Mouse (Mus musculus) limb, embryonic 14.5 days (tissue): ENCODE measurements around the gene Irak4. TPM values are rescaled to one million over a fixed set of nuclear protein-coding genes. Genes with fewer than 3 reads are reported as not detected.

ENCODE experiments used
- ATAC-seq: fragments of 200-750 bp; cut with Nextera tagmentation; 2 replicates; pipeline ENCODE4 v1.8.0; 2017; ENCODE audit warnings: low read depth, moderate number of reproducible peaks, moderate TSS enrichment; ENCODE audit not compliant: low FRiP score
- DNase-seq: peaks from one replicate; pipeline ENCODE4 v3.0.0-alpha.2; 2015; ENCODE audit warnings: low spot score
- H3K27ac ChIP-seq: fragments of 300-500 bp; sonication (generic); replicated peaks from 2 replicates; pipeline ENCODE4 v1.5.1; 2014; ENCODE audit warnings: low read depth, mild to moderate bottlenecking, low read length, moderate library complexity, mixed read lengths
- H3K27me3 ChIP-seq: fragments of 300-500 bp; sonication (generic); 2 replicates; pipeline ENCODE4 v1.6.1; 2014; ENCODE audit warnings: low read length, mixed read lengths; ENCODE audit not compliant: control insufficient read depth, insufficient read depth
- H3K36me3 ChIP-seq: fragments of 300-500 bp; sonication (generic); 2 replicates; pipeline ENCODE4 v1.6.1; 2014; ENCODE audit warnings: mild to moderate bottlenecking, low read length, moderate library complexity, mixed read lengths; ENCODE audit not compliant: control insufficient read depth, insufficient read depth
- H3K4me1 ChIP-seq: fragments of 300-500 bp; sonication (generic); 2 replicates; pipeline ENCODE4 v1.6.1; 2014; ENCODE audit warnings: antibody characterized with exemption, low read length, mixed read lengths; ENCODE audit not compliant: control insufficient read depth, insufficient read depth
- H3K4me2 ChIP-seq: fragments of 300-500 bp; sonication (generic); replicated peaks from 2 replicates; pipeline ENCODE4 v1.6.1; 2014; ENCODE audit warnings: low read depth, mild to moderate bottlenecking, low read length, moderate library complexity; ENCODE audit not compliant: severe bottlenecking
- H3K4me3 ChIP-seq: fragments of 300-500 bp; sonication (generic); replicated peaks from 2 replicates; pipeline ENCODE4 v1.5.1; 2014; ENCODE audit warnings: low read length
- H3K9ac ChIP-seq: fragments of 300-500 bp; sonication (generic); 2 replicates; pipeline ENCODE4 v1.6.1; 2014; ENCODE audit warnings: mild to moderate bottlenecking, low read depth, low read length, moderate library complexity; ENCODE audit not compliant: severe bottlenecking
- H3K9me3 ChIP-seq: fragments of 300-500 bp; sonication (generic); 2 replicates; pipeline ENCODE4 v1.6.1; 2016; ENCODE audit warnings: low read length; ENCODE audit not compliant: control insufficient read depth
- POLR2A ChIP-seq: fragments of 200-500 bp; IDR thresholded peaks from 2 replicates; pipeline ENCODE4 v1.8.0; 2012; ENCODE audit warnings: inconsistent platforms, mild to moderate bottlenecking, moderate library complexity, borderline replicate concordance; ENCODE audit not compliant: insufficient read depth, insufficient read length; ENCODE audit errors: extremely low read depth
- WGBS: fragments of 180-500 bp; shearing (Covaris S2); extraction: QIAGEN DNeasy Blood & Tissue Kit; methylation state at CpG from one replicate; pipeline ENCODE4 v1.1.7; 2014; 5-methylcytosine and 5-hydroxymethylcytosine counted together
- polyA plus RNA-seq, 2 experiments: library from polyadenylated mRNA; depleted of rRNA in 1 of 2; stranded (reverse) in 1 of 2; unstranded in 1 of 2; fragments of >200 nt; fragmentation: Nextera tagmentation in 1 of 2; extraction: Ambion mirVana in 1 of 2; gene quantifications; 2 replicates each; pipeline versions ENCODE4 v1.2.1 to v1.2.3; 2012 to 2014

Gene Irak4
- polyA plus RNA-seq, 2 experiments: 5.2 to 5.6 TPM

GRCm38 (mm10) chr15:94572746-94573145 lies 29.3 kb downstream of the Irak4 start:
- ATAC-seq: no peak
- Histone ChIP-seq H3K9ac (no peak overlapping the region), H3K4me1 (no peaks in the 10 kb centered on the region), H3K27ac (no peak overlapping the region), H3K4me2 (no peak overlapping the region), H3K36me3 (no peaks in the 10 kb centered on the region), H3K4me3 (no peak overlapping the region), H3K27me3 (no peaks in the 10 kb centered on the region), H3K9me3 (no peaks in the 10 kb centered on the region)
- no peak for DNase-seq
- WGBS: 63% methylated on average over 8 of the region's 8 CpGs
- TF ChIP-seq POLR2A: no peak

DNA sequence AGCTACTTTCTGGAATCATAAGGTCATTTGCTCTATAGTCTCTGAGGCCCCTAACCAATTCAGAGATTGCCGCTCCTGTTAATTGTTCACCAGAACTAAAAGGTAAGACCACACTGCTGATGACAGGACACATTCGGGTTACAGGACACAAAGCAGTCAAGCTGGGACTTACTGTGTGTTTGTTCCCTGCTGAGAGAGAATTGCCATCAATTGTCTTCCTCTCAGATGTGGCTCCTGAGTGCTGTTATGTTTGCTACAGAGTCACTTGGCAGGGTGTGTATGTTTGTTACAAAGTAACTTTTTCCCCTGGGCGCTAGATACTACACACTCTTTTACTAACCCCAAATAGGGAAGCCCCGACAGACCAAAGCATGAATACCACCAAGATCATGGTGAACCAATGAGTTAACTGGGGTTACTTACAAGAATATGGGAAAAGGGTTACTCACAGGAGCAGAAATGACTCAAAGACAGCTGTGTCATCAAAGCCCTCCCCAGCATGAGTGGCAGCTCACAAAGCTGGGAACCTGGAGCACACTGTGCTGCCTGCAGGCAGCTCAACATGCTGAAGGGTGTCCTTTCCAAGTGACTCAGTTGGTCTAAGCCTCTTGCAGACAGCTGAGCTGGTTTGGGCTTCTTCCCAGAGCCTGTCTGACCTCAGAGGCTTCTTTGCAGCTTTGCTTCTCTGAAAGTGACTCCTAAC lies 31.3 kb downstream of the Irak4 start:
- Histone ChIP-seq H3K36me3 (peaks cover 11% of the 10 kb centered on the region), H3K4me3 (no peak overlapping the region), H3K9me3 (no peaks in the 10 kb centered on the region), H3K27me3 (no peaks in the 10 kb centered on the region), H3K4me2 (no peak overlapping the region), H3K27ac (no peak overlapping the region), H3K9ac (no peak overlapping the region), H3K4me1 (no peaks in the 10 kb centered on the region)
- WGBS: 75% methylated on average over 4 of the region's 4 CpGs
- no peak for ATAC-seq
- no peak for TF ChIP-seq POLR2A
- no peak for DNase-seq

DNA sequence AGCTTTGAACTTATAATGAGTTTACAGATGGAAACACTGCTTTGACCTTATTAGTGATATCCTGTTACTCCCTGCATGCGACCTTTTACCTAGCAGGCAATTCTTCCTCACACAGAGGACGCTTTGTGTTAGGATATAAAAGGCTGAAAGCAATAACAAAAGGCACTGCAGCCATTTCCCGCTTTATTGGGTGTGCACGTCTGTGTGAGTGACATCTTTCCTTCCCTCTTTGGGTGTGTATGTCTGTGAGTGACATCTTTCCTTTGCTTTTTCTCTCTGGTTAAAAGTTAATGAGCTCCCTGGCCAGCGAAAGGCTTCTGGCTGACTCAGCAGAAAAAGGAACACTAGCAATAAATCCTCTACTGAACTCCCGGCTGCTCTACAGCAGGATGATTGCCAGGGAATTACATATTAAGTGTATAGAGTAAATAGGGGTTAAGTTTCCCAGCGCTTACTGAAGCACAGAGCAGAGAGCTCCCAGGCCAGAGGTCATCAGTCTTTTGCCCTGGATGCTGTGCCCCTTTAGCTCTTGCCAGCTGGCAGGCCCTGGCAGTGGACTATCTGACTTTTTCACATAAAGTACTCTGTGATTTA lies 38.7 kb downstream of the Irak4 start:
- no peak for TF ChIP-seq POLR2A
- 47% methylated on average over 7 of the region's 7 CpGs for WGBS
- Histone ChIP-seq H3K27me3 (no peaks in the 10 kb centered on the region), H3K4me3 (no peak overlapping the region), H3K9ac (no peak overlapping the region), H3K27ac (no peak overlapping the region), H3K4me1 (no peaks in the 10 kb centered on the region), H3K36me3 (peaks cover 71% of the 10 kb centered on the region), H3K4me2 (no peak overlapping the region), H3K9me3 (no peaks in the 10 kb centered on the region)
- no peak for ATAC-seq
- DNase-seq: no peak

DNA sequence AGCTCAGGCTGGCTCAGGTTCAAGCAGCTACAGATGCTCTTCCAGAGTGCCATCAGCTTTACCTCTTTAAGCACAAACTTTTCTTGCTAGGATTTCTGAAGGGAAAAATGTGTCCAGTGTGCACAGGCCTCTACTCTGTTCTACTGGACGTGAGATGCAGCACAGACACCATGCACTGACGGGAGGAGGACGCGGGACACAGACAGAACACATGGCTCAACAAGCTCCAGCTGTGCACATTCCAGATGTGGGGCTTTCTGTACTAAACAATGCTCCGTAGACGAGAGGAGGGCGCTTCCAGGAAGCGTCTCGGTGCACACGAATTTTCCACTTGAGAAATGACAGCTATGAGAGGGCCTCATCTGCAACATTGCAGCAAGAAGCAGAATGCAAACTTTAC lies 39.7 kb downstream of the Irak4 start:
- 78% methylated on average over 10 of the region's 10 CpGs for WGBS
- no peak overlapping the region for H3K27ac ChIP-seq
- DNase-seq (no peak), ATAC-seq (no peak)
- H3K4me3 ChIP-seq: no peak overlapping the region
- peaks cover 5% of the 10 kb centered on the region; the same call in 1 of the 2 replicates for H3K4me1 ChIP-seq
- H3K36me3 ChIP-seq: peaks cover 69% of the 10 kb centered on the region
- H3K27me3 ChIP-seq: no peaks in the 10 kb centered on the region
- no peaks in the 10 kb centered on the region for H3K9me3 ChIP-seq
- TF ChIP-seq POLR2A: no peak
- no peak overlapping the region for H3K9ac ChIP-seq
- H3K4me2 ChIP-seq: no peak overlapping the region

- DNase-seq (no peak), ATAC-seq (no peak)
- H3K4me3 ChIP-seq: no peak overlapping the region
- H3K27ac ChIP-seq: no peak overlapping the region
- no peak overlapping the region for H3K9ac ChIP-seq
- peaks cover 60% of the 10 kb centered on the region for H3K36me3 ChIP-seq
- 89% methylated on average over 4 of the region's 4 CpGs for WGBS
- H3K27me3 ChIP-seq: no peaks in the 10 kb centered on the region
- TF ChIP-seq POLR2A: no peak
- H3K4me2 ChIP-seq: no peak overlapping the region
- H3K9me3 ChIP-seq: no peaks in the 10 kb centered on the region
- peaks cover 9% of the 10 kb centered on the region; the same call in 1 of the 2 replicates for H3K4me1 ChIP-seq
Observed at GRCm38 (mm10) chr15:94584738-94585137, 41.3 kb downstream of the Irak4 start.
